Mouse (Mus musculus): ENCODE measurements around the gene Ralgds. TPM values are rescaled to one million over a fixed set of nuclear protein-coding genes. Genes with fewer than 3 reads are reported as not detected.

Ralgds gene
- polyA plus RNA-seq, 1 experiment from 2014 or later = 66.1 TPM

DNA sequence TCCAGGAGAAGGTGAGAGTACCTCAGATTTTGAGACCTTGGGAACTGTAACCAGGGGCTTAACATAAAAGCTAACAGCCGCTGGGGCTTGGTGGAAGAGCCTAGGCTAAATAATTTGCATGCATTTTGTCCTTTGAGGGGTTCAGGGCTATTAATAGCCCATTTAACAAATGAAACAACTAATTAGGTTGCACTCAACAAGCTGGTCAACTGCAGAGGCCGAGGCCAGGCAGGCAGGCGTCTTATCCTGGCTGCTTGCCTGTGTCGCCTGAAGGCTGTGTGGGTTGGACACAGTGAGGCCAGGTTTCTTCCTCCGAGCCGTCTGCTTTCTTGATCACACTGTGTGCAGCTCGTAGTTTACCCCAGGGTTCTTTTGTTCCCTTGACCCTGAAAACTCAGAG lies 22.7 kb downstream of the Ralgds start:
- Histone ChIP-seq H3K27ac (peak overlapping the region; percentile 94), H3K36me3 (peaks cover 6% of the 10 kb centered on the region; the same call in 1 of the 2 replicates), H3K9me3 (no peaks in the 10 kb centered on the region), H3K4me1 (peaks cover 84% of the 10 kb centered on the region), H3K4me3 (peak overlapping the region; percentile 60; the same call in 1 of the 2 replicates), H3K4me2 (replicated peaks) (peak overlapping the region; percentile 81), H3K27me3 (no peaks in the 10 kb centered on the region), H3K9ac (peak overlapping the region; percentile 52)
- 28% methylated on average over 7 of the region's 7 CpGs for WGBS
- no peak for ATAC-seq (ENCODE audit: insufficient number of reproducible peaks, insufficient read depth, low FRiP score, low TSS enrichment)

DNA sequence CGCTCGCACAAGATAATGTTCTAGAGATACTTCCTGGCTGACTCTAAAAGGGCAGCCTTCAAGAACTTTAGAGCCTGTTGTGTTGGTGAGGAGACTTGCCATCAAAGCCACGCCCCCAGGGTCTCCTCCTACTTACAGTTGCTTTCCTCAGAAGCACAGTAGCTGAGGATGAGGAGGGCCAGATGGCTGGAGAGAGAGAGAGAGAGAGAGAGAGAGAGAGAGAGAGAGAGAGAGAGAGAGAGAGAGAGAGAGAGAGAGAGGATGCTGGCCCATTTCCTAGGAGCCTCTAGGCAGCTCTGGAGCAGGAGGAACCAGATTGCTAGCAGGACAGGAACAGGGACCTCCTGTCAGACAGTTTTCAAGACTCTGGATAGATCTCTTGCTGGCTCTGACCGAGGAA lies 23.2 kb downstream of the Ralgds start:
- Histone ChIP-seq H3K9ac (peak overlapping the region; percentile 52), H3K27me3 (no peaks in the 10 kb centered on the region), H3K36me3 (peaks cover 9% of the 10 kb centered on the region; the same call in 1 of the 2 replicates), H3K27ac (peak overlapping the region; percentile 94), H3K9me3 (no peaks in the 10 kb centered on the region), H3K4me2 (replicated peaks) (peak overlapping the region; percentile 81), H3K4me1 (peaks cover 83% of the 10 kb centered on the region), H3K4me3 (no peak overlapping the region)
- WGBS = 50% methylated on average over 4 of the region's 4 CpGs
- no peak for ATAC-seq (ENCODE audit: insufficient number of reproducible peaks, insufficient read depth, low FRiP score, low TSS enrichment)

DNA sequence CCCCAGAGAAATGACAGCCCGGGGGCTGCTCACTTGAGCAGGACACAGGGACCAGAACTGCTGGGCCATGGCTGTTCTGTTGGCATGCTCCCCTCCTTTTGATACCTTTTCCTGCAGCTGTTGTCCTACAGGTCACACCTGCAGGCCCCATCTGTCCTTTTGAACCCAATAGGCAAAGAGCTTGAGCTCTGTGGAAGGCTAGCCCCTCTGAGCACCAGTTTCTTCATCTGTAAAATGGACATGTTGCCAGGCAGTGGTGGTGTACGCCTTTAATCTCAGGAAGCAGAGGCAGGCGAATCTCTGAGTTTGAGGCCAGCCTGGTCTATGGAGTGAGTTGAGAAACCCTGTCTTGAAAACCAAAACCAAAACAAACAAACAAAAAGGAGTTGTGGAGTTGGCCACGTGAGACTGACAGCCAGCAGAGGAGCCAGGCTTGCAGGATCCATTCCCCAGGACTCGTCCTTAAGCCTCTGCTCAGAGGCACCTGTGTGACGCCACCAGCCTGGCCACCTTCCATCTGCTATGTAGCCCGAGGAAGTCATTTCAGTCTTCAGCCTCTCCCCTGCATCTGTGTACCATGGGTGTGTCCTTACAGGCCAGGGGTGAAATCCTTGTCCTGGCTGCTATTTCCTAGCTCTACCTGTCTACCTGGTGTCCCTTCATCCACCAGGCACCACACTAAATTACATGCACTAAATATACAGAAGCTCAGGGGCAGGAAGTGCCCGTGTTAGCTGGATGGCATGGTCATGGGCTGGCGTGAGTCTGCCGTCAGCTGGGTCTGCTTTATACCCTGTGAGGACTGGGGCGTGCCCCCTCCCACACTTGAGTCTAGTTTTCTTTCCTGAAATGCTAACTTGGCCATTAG lies 24.1 kb downstream of the Ralgds start:
- no peaks in the 10 kb centered on the region for H3K27me3 ChIP-seq
- 81% methylated on average over 11 of the region's 11 CpGs for WGBS
- no peak overlapping the region for H3K4me2 ChIP-seq (replicated peaks)
- H3K4me1 ChIP-seq = peaks cover 78% of the 10 kb centered on the region
- no peak overlapping the region for H3K4me3 ChIP-seq
- no peak overlapping the region for H3K9ac ChIP-seq
- peaks cover 18% of the 10 kb centered on the region for H3K36me3 ChIP-seq
- H3K9me3 ChIP-seq = no peaks in the 10 kb centered on the region
- no peak for ATAC-seq (ENCODE audit: insufficient number of reproducible peaks, insufficient read depth, low FRiP score, low TSS enrichment)
- H3K27ac ChIP-seq = no peak overlapping the region

DNA sequence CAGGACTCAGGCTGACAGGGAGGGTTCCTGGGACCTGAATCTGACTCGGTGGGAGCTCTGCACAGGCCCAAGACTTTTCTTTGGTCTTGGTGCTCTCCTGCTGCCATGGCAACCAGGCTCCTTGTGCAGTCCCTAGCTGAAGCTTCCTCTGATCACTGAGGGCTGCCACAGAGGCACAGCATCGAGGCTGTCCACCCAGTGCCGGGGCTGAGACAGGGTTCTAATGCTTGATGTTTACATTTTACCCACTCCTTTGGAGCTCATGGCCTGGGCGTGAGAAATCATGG lies 24.7 kb downstream of the Ralgds start:
- no peak for ATAC-seq (ENCODE audit: insufficient number of reproducible peaks, insufficient read depth, low FRiP score, low TSS enrichment)
- Histone ChIP-seq H3K9me3 (no peaks in the 10 kb centered on the region), H3K9ac (no peak overlapping the region), H3K27ac (no peak overlapping the region), H3K4me1 (peaks cover 75% of the 10 kb centered on the region), H3K4me2 (replicated peaks) (no peak overlapping the region), H3K36me3 (peaks cover 23% of the 10 kb centered on the region), H3K27me3 (no peaks in the 10 kb centered on the region), H3K4me3 (no peak overlapping the region)
- 55% methylated on average over 4 of the region's 4 CpGs for WGBS

DNA sequence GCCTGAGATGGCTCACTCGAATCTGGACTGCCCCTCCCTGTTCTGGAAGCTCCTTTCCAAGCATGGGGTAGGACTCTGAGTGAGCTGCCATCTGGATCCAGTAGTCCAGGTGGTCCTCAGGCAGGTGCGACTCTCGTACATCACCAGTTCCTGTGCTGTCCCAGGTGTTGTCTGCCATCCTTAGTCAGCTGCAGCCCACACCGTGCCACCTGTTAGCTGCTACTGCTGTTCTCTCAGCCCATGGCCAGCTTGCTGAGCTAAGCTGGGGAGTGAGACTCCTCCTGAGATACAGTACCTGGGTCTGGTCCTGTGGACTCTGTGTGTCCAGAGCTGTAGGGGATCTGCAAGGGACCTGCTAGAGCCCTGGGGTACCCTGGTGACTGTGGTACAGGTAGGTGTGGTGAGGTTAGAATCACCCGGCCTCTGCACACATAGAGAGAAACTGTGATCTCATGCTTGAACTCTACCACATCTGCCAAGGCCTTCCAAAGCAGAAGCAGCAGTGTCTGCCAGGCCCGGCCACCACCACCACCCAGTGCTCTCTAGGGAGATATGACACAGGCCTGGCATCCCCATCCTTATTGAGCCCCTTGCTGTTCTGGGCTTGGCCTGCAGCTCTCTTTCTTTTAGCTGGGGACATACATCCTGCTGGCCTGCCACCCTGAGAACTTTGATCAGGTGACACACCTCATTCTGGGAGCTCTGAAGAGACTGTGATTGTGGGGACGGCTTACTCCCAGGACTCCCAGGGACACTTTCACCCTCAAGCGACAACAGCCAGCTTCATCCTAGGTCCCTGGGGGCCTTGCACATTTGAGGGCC lies 25.3 kb downstream of the Ralgds start:
- Histone ChIP-seq H3K27ac (peak overlapping the region; percentile 87), H3K27me3 (no peaks in the 10 kb centered on the region), H3K36me3 (peaks cover 30% of the 10 kb centered on the region), H3K9ac (peak overlapping the region; percentile 30; the same call in 1 of the 2 replicates), H3K4me2 (replicated peaks) (no peak overlapping the region), H3K9me3 (no peaks in the 10 kb centered on the region), H3K4me1 (peaks cover 70% of the 10 kb centered on the region), H3K4me3 (no peak overlapping the region)
- ATAC-seq (ENCODE audit: insufficient number of reproducible peaks, insufficient read depth, low FRiP score, low TSS enrichment) = no peak
- WGBS = 72% methylated on average over 8 of the region's 8 CpGs

DNA sequence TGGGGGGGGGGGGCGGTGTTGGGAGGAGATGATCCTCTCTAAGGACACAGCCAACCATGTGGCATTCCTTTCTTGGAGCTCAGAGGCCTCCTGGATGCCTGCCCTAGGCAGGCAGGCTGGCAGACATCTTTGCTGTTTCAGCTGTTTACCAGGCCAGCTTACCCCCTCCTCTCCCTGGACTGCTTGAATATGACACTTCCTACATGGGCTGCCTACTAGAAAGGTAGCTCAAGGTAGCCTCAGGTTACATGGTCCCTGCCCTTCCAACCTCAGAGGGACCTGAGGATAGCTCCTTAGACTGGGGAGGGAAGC lies 25.8 kb downstream of the Ralgds start:
- WGBS = 38% methylated on average over 1 of the region's 1 CpGs
- Histone ChIP-seq H3K4me2 (replicated peaks) (no peak overlapping the region), H3K27ac (peak overlapping the region; percentile 87), H3K36me3 (peaks cover 35% of the 10 kb centered on the region), H3K9ac (peak overlapping the region; percentile 30; the same call in 1 of the 2 replicates), H3K27me3 (no peaks in the 10 kb centered on the region), H3K4me1 (peaks cover 67% of the 10 kb centered on the region), H3K4me3 (no peak overlapping the region), H3K9me3 (no peaks in the 10 kb centered on the region)
- no peak for ATAC-seq (ENCODE audit: insufficient number of reproducible peaks, insufficient read depth, low FRiP score, low TSS enrichment)

DNA sequence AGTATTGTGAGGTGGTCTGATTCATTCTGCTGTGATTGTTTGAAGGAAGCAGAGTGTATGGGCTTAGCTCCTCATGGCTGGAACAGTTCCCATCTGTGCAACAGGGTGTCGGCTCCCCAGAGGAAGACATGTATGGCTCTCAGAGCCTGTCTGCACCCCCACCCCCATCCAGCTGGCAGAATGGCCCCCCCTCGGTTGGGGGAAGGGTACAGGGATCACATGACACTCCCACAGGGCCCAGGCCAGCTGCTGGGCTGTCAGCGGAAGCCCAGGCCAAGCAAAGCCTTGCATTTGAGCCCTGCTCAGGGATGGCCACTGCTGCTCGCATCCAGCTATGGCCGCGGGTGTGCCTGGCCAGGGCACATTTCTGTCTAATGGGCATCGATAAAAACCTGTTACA lies 26.3 kb downstream of the Ralgds start:
- Histone ChIP-seq H3K4me2 (replicated peaks) (no peak overlapping the region), H3K27me3 (no peaks in the 10 kb centered on the region), H3K36me3 (peaks cover 40% of the 10 kb centered on the region), H3K4me1 (peaks cover 62% of the 10 kb centered on the region), H3K27ac (peak overlapping the region; percentile 87), H3K9me3 (no peaks in the 10 kb centered on the region), H3K9ac (peak overlapping the region; percentile 20), H3K4me3 (no peak overlapping the region)
- WGBS = 26% methylated on average over 7 of the region's 7 CpGs
- ATAC-seq (ENCODE audit: insufficient number of reproducible peaks, insufficient read depth, low FRiP score, low TSS enrichment) = peak; percentile 32; the same call in 1 of the 2 replicates

DNA sequence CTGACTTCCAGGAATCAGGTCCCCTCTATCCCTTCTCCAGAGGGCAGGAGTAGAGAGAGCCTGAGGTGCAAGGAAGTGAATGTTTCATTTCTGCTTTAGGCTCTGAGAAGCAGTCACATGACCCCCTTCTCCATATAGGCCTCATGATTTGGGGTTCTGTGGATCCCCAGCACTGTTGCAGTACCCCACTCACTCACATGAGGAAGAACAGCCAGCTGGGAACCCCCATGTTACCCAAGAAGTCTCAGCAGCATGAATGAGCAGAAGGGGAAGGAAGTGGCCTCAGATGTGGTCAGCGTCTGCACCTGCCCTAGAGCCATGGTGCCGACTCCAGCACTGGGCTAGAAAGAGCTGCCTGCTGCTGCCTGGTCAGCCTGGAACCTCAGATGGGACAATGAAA lies 27.0 kb downstream of the Ralgds start:
- H3K27ac ChIP-seq = peak overlapping the region; percentile 87
- ATAC-seq (ENCODE audit: insufficient number of reproducible peaks, insufficient read depth, low FRiP score, low TSS enrichment) = no peak
- H3K27me3 ChIP-seq = no peaks in the 10 kb centered on the region
- 0 out of 2 replicates have a peak overlapping the region, but pooled peaks have one; percentile 20 for H3K9ac ChIP-seq
- H3K36me3 ChIP-seq = peaks cover 47% of the 10 kb centered on the region
- peaks cover 55% of the 10 kb centered on the region for H3K4me1 ChIP-seq
- 66% methylated on average over 2 of the region's 2 CpGs for WGBS
- H3K9me3 ChIP-seq = no peaks in the 10 kb centered on the region
- no peak overlapping the region for H3K4me2 ChIP-seq (replicated peaks)
- no peak overlapping the region for H3K4me3 ChIP-seq

DNA sequence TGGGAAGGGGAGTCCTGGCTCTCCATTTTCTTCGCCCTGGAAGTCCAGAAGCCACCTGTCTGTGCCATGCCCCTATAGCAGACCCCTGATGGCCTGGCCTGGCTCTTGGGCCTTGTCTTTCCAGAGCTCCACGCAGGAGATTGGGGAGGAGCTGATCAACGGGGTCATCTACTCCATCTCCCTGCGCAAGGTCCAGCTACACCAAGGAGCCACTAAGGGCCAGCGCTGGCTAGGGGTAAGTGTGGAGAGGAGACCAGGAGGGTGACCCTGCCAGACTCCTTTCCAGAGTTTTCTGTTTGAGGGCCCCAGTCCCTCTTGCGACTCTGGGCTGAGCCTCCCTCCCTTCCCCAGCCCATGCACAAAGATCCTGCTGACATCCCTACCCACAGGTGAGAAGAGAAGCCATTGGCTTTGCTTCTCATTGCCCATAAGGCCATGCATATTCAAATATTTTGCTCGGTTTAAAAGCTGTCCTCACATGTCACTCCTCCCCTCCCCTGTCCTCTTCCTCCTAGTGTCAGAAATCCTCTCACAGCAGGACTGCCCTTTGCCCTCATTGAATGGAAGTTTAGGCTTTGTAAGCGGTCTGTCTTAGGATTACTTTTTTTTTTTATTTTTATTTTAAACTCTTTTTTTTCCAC lies 27.8 kb downstream of the Ralgds start:
- H3K9ac ChIP-seq = no peak overlapping the region
- no peaks in the 10 kb centered on the region for H3K9me3 ChIP-seq
- H3K4me2 ChIP-seq (replicated peaks) = no peak overlapping the region
- 76% methylated on average over 8 of the region's 8 CpGs for WGBS
- H3K4me1 ChIP-seq = peaks cover 47% of the 10 kb centered on the region
- no peaks in the 10 kb centered on the region for H3K27me3 ChIP-seq
- H3K27ac ChIP-seq = no peak overlapping the region
- ATAC-seq (ENCODE audit: insufficient number of reproducible peaks, insufficient read depth, low FRiP score, low TSS enrichment) = no peak
- peaks cover 55% of the 10 kb centered on the region for H3K36me3 ChIP-seq
- no peak overlapping the region for H3K4me3 ChIP-seq

DNA sequence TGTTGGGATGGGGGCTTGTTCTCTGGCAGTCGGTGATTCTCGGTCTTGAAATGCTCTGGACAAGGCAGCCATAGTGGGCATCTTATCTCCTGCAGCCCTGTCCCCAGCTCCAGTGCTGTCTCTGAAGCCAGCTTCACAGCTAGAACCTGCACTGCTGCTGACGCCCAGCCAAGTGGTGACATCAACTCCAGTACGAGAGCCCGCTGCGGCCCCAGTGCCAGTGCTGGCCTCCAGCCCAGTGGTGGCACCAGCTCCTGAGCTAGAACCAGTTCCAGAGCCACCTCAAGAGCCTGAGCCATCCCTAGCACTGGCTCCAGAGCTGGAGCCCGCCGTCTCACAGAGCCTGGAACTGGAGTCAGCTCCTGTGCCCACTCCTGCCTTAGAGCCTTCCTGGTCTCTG lies 31.0 kb downstream of the Ralgds start:
- Histone ChIP-seq H3K36me3 (peaks cover 83% of the 10 kb centered on the region), H3K27ac (no peak overlapping the region), H3K27me3 (no peaks in the 10 kb centered on the region), H3K9me3 (no peaks in the 10 kb centered on the region), H3K4me2 (replicated peaks) (no peak overlapping the region), H3K9ac (no peak overlapping the region), H3K4me3 (no peak overlapping the region), H3K4me1 (peaks cover 16% of the 10 kb centered on the region)
- no peak for ATAC-seq (ENCODE audit: insufficient number of reproducible peaks, insufficient read depth, low FRiP score, low TSS enrichment)
- WGBS = 91% methylated on average over 8 of the region's 8 CpGs

DNA sequence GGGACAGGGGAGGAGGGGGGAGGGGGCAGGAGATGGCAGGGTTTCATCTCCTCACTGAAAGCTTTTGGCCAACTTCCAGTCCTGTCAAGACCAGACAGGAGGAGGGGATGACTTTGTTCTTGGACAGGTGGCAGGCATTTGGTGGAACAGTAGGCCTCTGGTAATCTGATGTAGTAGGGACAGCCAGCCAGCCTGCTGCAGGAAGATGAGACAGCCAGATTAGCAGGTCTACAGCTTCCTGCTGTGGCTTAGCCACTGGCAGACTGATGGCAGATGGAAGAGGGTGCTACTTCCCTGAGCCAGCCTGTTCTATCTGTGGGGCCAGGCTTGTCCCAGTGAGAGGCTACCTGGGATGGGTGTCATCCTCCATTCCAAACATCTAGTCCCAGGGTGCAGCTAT lies 33.1 kb downstream of the Ralgds start:
- Histone ChIP-seq H3K27me3 (no peaks in the 10 kb centered on the region), H3K36me3 (peaks cover 95% of the 10 kb centered on the region), H3K4me3 (no peak overlapping the region), H3K9ac (no peak overlapping the region), H3K9me3 (no peaks in the 10 kb centered on the region), H3K27ac (no peak overlapping the region), H3K4me2 (replicated peaks) (no peak overlapping the region), H3K4me1 (no peaks in the 10 kb centered on the region)
- ATAC-seq (ENCODE audit: insufficient number of reproducible peaks, insufficient read depth, low FRiP score, low TSS enrichment) = no peak

Measured in embryonic facial prominence, embryonic 12.5 days (tissue).